Mouse (Mus musculus) midbrain, embryonic 11.5 days (tissue): ENCODE data around the gene Tmem120a. TPM values are rescaled to one million over a fixed set of nuclear protein-coding genes. Genes with fewer than 3 reads are reported as not detected.

ENCODE experiments used
- ATAC-seq: fragments of 200-750 bp; cut with Nextera tagmentation; 2 replicates; pipeline ENCODE4 v1.8.0; 2017; ENCODE audit warnings: moderate TSS enrichment, moderate library complexity; ENCODE audit not compliant: low FRiP score
- DNase-seq: peaks from one replicate; pipeline ENCODE4 v3.0.0; 2015; ENCODE audit warnings: low spot score; ENCODE audit errors: missing footprints
- H3K27ac ChIP-seq: fragments of 300-500 bp; sonication (generic); 2 replicates; pipeline ENCODE4 v1.5.1; 2014; ENCODE audit warnings: low read depth, low read length
- H3K27me3 ChIP-seq: fragments of 300-500 bp; sonication (generic); 2 replicates; pipeline ENCODE4 v1.6.1; 2014; ENCODE audit warnings: mild to moderate bottlenecking, low read length, moderate library complexity, mixed read lengths; ENCODE audit not compliant: control insufficient read depth, insufficient read depth
- H3K36me3 ChIP-seq: fragments of 300-500 bp; sonication (generic); 2 replicates; pipeline ENCODE4 v1.6.1; 2014; ENCODE audit warnings: mild to moderate bottlenecking, low read length, moderate library complexity, mixed read lengths; ENCODE audit not compliant: control insufficient read depth, insufficient read depth
- H3K4me1 ChIP-seq: fragments of 300-500 bp; sonication (generic); 2 replicates; pipeline ENCODE4 v1.6.1; 2014; ENCODE audit warnings: low read length; ENCODE audit not compliant: control insufficient read depth, insufficient read depth
- H3K4me2 ChIP-seq: fragments of 300-500 bp; sonication (generic); 2 replicates; pipeline ENCODE4 v1.6.1; 2014; ENCODE audit warnings: mild to moderate bottlenecking, moderate library complexity
- H3K4me3 ChIP-seq: fragments of 300-500 bp; sonication (generic); 2 replicates; pipeline ENCODE4 v1.5.1; 2014; ENCODE audit warnings: low read depth, low read length
- H3K9ac ChIP-seq: fragments of 300-500 bp; sonication (generic); 2 replicates; pipeline ENCODE4 v1.6.1; 2014; ENCODE audit warnings: low read length
- H3K9me3 ChIP-seq: fragments of 300-500 bp; sonication (generic); 2 replicates; pipeline ENCODE4 v1.6.1; 2016; ENCODE audit warnings: low read length; ENCODE audit not compliant: control insufficient read depth
- WGBS: fragments of 180-500 bp; shearing (Covaris S2); extraction: QIAGEN DNeasy Blood & Tissue Kit; methylation state at CpG from one replicate; pipeline ENCODE4 v1.1.7; 2014; 5-methylcytosine and 5-hydroxymethylcytosine counted together
- polyA plus RNA-seq: library from polyadenylated mRNA; unstranded; fragments of >200 nt; fragmentation: Nextera tagmentation; extraction: Ambion mirVana; gene quantifications from 2 replicates; pipeline ENCODE4 v1.2.1, GENCODE M21; 2014

Gene Tmem120a
- polyA plus RNA-seq, 1 experiment from 2014 or later, result 59.9 TPM

DNA sequence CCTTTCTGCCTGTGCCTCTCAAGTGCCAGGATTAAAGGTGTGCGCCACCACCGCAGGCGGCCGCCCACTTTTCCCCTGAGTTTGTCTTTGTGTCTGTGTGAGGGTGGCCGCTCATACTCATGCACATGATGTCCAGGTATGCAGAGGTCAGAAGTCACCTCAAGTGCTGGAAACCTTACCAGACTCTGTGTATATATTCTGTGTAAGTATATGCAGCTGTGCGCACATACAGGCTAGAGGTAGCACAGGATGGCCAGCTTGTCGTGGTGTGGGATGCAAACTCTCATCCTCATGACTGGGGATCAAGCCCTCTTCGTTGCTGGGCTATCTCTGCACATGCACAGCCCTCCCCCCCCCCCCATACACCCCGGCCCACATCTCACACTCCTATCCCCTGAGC, 16.4 kb downstream of the Tmem120a start:
- Histone ChIP-seq H3K9ac (no peak overlapping the region), H3K4me1 (peaks cover 37% of the 10 kb centered on the region), H3K27me3 (no peaks in the 10 kb centered on the region), H3K27ac (no peak overlapping the region), H3K4me3 (no peak overlapping the region), H3K9me3 (no peaks in the 10 kb centered on the region), H3K4me2 (no peak overlapping the region), H3K36me3 (peaks cover 27% of the 10 kb centered on the region)
- 94% methylated on average over 9 of the region's 9 CpGs for WGBS
- ATAC-seq (no peak), DNase-seq (no peak)

DNA sequence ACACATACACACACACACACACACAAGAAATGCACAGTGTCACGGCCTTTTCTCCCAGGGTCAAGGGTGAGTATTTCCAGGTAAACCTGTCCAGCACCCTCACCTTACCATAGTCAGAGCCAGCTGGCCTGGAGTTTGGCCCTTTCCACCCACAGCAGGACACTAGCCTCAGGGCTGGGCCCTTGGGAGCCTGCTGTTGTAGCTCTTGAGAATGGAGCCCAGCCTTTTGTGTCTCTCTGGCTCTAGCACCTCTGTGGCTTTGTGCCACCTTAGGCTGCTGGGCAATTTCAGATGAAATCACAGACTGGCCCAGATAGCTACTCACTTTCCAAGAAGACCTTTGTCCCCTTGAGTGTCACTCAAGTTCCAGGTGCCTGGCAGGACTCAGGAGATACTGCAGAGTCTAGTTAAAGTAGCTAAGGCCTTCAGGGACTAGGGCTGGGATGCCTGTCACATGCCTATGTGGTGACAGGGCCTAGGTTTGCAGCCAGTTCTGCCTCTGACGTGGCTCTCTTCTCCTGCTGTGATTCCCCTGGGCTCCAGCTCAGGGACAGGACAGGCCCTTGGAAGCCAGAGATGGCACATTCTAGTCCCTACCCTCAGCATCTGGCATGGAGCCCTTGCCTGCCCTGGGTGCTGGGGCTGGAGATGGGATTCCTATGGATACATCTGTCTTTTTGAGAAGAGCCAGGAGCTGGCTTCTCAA, 17.5 kb downstream of the Tmem120a start:
- Histone ChIP-seq H3K4me1 (peaks cover 37% of the 10 kb centered on the region), H3K4me2 (peak overlapping the region; percentile 64), H3K27me3 (no peaks in the 10 kb centered on the region), H3K9me3 (no peaks in the 10 kb centered on the region), H3K36me3 (peaks cover 22% of the 10 kb centered on the region), H3K27ac (peak overlapping the region; percentile 93), H3K4me3 (peak overlapping the region; percentile 32; the same call in 1 of the 2 replicates), H3K9ac (peak overlapping the region; percentile 49)
- ATAC-seq (no peak), DNase-seq (no peak)
- WGBS, result 88% methylated on average over 2 of the region's 2 CpGs

DNA sequence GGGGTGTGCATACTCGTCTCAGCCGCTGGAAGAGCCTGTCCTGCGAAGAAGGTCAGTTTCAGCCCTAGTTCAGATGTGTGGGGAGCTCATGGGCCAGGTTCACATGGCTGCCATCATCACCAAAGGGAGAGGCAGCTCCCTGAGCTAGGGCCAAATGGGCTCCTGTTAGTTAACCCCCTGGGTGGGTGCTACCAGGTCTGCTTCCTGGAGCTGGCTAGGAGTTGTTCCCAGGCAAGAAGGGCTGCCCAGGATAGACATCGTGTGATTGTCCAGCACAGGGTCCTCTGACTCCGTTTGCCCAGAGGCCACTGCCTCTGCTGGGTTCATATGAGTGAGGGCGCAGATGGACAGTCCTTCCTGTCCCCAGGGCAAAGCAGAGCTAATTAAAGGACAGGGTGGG, 18.3 kb downstream of the Tmem120a start:
- peaks cover 37% of the 10 kb centered on the region for H3K4me1 ChIP-seq

DNA sequence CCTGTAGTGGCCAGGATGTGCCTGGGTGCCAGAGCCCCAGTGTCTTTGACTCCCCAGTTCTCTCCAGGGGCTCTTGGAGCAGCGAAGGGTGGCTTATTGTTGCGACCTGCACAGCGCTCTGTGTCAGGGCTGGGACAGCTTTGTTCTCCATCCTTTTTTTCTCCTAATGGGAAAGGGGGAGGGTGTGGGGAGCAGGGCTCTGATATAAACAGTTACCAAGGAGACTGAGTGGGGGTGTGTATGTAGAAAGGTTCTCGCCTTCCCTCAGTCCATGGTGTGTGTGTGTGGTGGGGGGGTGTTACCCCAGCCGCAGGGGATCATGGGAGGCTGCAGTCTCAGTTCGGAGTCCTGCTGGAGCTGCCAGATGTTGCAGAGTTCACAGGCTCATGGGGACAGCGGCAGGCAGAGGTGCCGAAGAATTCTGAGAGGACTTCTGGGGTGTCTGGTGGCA, 18.8 kb downstream of the Tmem120a start:
- no peaks in the 10 kb centered on the region for H3K27me3 ChIP-seq
- WGBS, result 5% methylated on average over 8 of the region's 8 CpGs
- peak; percentile 98 for DNase-seq
- peak overlapping the region; percentile 49 for H3K9ac ChIP-seq
- peak overlapping the region; percentile 32 for H3K4me3 ChIP-seq
- H3K9me3 ChIP-seq, result no peaks in the 10 kb centered on the region
- peak overlapping the region; percentile 64 for H3K4me2 ChIP-seq
- peak overlapping the region; percentile 93 for H3K27ac ChIP-seq
- peaks cover 11% of the 10 kb centered on the region; the same call in 1 of the 2 replicates for H3K36me3 ChIP-seq
- peak; percentile 91 for ATAC-seq
- peaks cover 37% of the 10 kb centered on the region for H3K4me1 ChIP-seq

More for the DNA sequence above, 18.3 kb downstream of the Tmem120a start:
- DNase-seq, result peak; percentile 91
- peaks cover 16% of the 10 kb centered on the region for H3K36me3 ChIP-seq
- H3K9ac ChIP-seq, result peak overlapping the region; percentile 49
- WGBS, result 25% methylated on average over 6 of the region's 6 CpGs
- H3K27ac ChIP-seq, result peak overlapping the region; percentile 93
- peak overlapping the region; percentile 64 for H3K4me2 ChIP-seq
- H3K4me3 ChIP-seq, result peak overlapping the region; percentile 32
- H3K9me3 ChIP-seq, result no peaks in the 10 kb centered on the region
- peak; percentile 4; the same call in 1 of the 2 replicates for ATAC-seq
- H3K27me3 ChIP-seq, result no peaks in the 10 kb centered on the region

DNA sequence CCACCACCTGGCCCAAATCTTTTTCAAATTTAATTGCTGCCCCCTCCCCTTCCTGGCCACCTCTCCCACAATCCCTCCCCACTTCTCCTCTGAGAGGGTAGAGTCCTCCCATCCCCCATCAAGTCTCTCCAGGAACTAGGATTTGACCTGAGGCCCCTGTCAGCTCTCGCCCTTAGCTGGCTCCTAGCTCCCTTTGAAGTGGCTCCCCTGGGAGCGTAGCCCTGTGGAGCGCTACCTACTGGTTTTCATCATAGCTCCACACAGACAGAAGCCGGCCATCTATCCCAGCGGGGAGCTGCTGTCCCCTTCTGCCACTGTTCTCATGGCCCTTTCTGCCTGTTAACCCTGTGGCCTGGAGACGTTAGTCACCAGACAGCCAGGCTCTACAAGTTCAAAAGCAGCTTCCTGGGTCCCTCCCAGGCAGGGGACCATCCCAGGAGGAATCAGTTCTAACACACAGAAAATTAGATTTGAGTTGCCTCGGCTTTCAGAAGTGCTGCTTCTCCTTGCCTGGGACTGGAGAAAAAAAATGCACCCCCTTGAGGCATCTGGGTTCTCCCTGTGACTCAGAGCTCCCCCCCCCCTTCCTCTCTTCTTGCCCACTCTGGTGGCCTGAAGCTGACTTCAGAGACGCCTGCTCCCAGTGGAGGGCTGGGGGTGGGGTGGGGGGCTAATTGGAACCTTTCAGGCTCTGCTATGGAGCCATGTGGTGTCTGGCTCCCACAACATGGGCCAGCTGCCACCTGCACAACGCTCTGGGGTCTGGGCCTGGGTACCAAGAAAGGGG, 19.5 kb downstream of the Tmem120a start:
- Histone ChIP-seq H3K4me1 (peaks cover 37% of the 10 kb centered on the region), H3K27me3 (no peaks in the 10 kb centered on the region), H3K9ac (peak overlapping the region; percentile 49), H3K4me2 (peak overlapping the region; percentile 64), H3K4me3 (no peak overlapping the region), H3K27ac (peak overlapping the region; percentile 93), H3K36me3 (peaks cover 4% of the 10 kb centered on the region; the same call in 1 of the 2 replicates), H3K9me3 (no peaks in the 10 kb centered on the region)
- DNase-seq, result no peak
- peak; percentile 85 for ATAC-seq
- 4% methylated on average over 9 of the region's 9 CpGs for WGBS

DNA sequence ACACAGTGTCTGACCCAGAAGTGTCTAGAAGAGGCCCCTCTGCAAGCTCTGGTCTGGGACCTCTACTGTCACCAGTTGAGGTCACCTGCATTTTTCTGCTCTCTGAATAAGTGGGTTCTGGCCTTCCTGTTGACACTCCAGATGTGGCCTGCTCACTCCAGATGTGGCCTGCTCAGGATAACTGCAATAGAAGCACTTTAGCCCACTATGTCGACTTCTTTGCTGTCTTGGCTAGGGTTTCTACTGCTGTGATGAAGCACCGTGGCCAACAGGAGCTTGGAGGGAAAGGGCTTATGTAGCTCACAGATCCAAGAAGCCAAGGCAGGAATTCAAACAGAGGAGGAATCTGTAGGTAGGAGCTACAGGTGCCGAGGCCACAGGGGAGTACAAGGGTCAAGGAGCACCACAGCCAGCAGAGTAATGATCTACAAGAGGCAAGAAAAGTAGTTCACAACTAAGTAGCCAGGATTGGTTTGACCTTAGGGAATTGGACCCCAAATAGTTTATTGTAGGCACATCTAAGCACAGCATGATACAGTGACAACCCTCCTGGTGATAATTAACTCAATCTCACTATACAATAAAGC, 21.0 kb downstream of the Tmem120a start:
- Histone ChIP-seq H3K4me1 (peaks cover 37% of the 10 kb centered on the region), H3K9me3 (no peaks in the 10 kb centered on the region), H3K27ac (no peak overlapping the region), H3K4me2 (no peak overlapping the region), H3K9ac (no peak overlapping the region), H3K4me3 (no peak overlapping the region), H3K36me3 (no peaks in the 10 kb centered on the region), H3K27me3 (no peaks in the 10 kb centered on the region)
- ATAC-seq, result no peak
- WGBS, result 81% methylated on average over 3 of the region's 3 CpGs
- DNase-seq, result no peak

DNA sequence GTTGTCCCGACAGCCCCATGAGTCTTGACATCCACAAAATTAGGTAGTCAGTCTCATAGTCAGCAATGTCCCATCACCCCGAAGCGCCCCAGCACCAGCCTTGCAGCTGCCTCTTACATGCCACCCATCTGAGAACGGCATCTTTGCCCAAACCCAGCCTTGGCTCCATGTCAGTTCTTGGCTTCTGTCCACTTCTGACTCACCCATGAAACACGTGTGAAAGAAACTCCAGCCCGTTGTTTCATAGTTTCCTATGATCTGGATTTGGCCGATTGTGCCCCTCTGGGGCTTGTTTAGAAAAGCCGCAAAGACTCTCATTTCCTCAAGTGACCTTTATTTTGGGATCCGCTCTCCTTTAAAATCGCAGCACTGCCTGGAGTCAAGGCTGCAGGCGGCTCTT, 22.1 kb downstream of the Tmem120a start:
- WGBS, result 89% methylated on average over 11 of the region's 11 CpGs
- H3K4me2 ChIP-seq, result no peak overlapping the region
- H3K4me3 ChIP-seq, result no peak overlapping the region
- DNase-seq (no peak), ATAC-seq (no peak)
- H3K36me3 ChIP-seq, result no peaks in the 10 kb centered on the region; the same call in 1 of the 2 replicates
- H3K4me1 ChIP-seq, result peaks cover 33% of the 10 kb centered on the region
- no peaks in the 10 kb centered on the region for H3K27me3 ChIP-seq
- no peaks in the 10 kb centered on the region for H3K9me3 ChIP-seq
- no peak overlapping the region for H3K27ac ChIP-seq
- H3K9ac ChIP-seq, result no peak overlapping the region

DNA sequence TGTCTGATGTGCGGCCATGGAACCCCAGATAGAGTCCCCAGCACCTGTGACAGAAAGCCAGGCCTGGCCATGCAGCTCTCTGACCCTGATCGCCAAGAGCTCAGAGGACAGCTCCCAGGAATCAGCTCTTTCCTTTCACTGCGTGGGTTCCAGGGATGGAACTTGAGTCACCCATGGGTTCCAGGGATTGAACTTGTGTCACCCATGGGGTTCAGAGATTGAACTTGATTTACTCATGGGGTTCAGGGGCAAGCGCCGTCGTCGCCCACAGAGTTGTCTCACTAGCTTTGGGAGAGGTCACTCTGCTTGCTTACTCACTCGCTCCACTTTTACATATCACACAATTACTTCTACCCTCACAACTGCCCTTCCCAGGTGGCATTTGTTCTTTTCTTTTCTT, 23.2 kb downstream of the Tmem120a start:
- no peaks in the 10 kb centered on the region for H3K27me3 ChIP-seq
- H3K4me3 ChIP-seq, result no peak overlapping the region
- H3K4me1 ChIP-seq, result peaks cover 24% of the 10 kb centered on the region
- no peaks in the 10 kb centered on the region; the same call in 1 of the 2 replicates for H3K36me3 ChIP-seq
- H3K9me3 ChIP-seq, result no peaks in the 10 kb centered on the region
- no peak overlapping the region for H3K27ac ChIP-seq
- no peak overlapping the region for H3K4me2 ChIP-seq
- WGBS, result 94% methylated on average over 8 of the region's 8 CpGs
- H3K9ac ChIP-seq, result no peak overlapping the region
- DNase-seq (no peak), ATAC-seq (no peak)
